Mouse (Mus musculus) left cerebral cortex, adult 11 months (tissue): Measurements from ENCODE around the gene Rpl29.
A peak's percentile ranks its signal among the peaks of the same experiment; 100 is the strongest.

Experiments
- DNase-seq: peaks from one replicate; pipeline ENCODE4 v3.0.0; 2022; ENCODE audit warnings: low spot score

Rpl29 gene

GRCm38 (mm10) chr9:106429221-106430014 lies at the start of gene Rpl29:
TSS of gene Rpl29 (plus strand) at chr9:106429454.
- peak; percentile 88 for DNase-seq

DNA sequence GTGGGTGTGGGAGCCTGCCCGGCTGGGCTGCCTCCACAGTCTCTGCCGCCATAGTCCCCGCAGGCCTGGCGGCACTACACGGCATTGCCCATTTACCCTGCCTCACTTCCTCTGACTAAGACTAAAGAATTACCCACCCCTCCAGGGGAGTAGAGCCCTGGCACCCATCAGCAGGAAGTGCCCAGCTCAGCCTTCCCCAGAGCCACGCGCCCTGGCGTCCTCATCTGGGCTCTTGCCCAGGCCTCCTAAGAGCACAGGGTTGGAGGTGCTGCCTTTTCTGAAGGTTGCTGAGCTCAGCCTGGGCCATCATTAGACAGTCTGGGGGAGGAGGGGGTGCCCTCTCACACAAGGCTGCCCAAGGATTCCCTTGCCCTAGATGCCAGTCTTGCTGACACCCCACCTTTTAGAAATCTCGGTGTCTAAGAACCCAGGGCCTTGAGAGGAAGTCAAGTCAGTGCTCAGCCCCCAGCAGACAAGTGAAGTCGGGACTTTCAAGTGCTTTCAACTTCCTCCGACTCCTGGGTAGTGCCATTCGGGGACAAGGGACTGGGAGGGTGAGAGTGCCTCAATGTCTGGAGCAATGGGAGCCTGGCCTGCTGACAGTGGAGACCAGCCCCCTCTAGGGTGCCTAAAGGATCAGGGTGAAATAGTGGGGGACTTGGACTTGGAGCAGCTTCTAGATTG lies 42.9 kb upstream of the Rpl29 start:
- DNase-seq = no peak

- DNase-seq = no peak
Observed at GRCm38 (mm10) chr9:106392828-106393527, 36.3 kb upstream of the Rpl29 start.

DNA sequence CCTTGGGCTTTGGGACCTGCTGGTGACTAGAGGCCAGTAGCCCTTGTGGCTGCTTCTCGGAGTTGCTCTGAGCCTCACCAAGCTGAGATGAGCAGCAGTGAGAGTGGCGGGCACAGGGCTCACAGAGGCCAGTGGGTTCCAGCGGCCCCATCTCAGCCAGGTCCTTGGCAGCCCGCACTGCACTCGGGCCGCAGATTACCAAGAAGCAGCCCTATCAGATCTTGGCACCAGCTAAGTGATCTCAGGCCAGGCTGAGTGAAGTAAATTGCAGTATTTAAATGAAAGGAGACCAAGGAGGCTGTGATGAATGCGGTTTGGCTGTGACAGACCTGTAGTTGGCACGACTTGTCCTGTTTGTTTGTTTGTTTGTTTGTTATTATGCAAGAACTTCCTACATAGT lies 35.7 kb upstream of the Rpl29 start:
- DNase-seq = no peak

GRCm38 (mm10) chr9:106394649-106395602 lies 34.3 kb upstream of the Rpl29 start:
- no peak for DNase-seq

DNA sequence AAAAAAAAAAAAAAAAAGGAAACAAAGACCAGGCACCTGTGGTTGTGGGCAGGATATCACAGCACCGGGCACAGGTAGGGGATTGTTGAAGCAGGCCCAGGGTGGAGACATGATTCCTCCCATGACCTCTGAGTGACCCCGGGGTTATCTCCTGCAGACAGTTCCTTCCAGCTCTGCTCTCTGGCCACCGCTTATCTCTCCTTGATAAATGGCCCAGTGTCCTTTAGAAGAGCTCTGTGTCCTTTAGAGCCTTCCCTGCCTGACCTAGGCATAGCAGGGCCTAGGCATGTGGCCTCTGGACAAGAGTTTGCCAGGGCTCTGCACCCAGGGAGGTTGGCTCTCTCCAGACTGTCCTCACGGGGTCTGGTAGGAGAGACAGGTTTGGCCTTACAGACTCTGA lies 31.5 kb upstream of the Rpl29 start:
- DNase-seq = no peak

DNA sequence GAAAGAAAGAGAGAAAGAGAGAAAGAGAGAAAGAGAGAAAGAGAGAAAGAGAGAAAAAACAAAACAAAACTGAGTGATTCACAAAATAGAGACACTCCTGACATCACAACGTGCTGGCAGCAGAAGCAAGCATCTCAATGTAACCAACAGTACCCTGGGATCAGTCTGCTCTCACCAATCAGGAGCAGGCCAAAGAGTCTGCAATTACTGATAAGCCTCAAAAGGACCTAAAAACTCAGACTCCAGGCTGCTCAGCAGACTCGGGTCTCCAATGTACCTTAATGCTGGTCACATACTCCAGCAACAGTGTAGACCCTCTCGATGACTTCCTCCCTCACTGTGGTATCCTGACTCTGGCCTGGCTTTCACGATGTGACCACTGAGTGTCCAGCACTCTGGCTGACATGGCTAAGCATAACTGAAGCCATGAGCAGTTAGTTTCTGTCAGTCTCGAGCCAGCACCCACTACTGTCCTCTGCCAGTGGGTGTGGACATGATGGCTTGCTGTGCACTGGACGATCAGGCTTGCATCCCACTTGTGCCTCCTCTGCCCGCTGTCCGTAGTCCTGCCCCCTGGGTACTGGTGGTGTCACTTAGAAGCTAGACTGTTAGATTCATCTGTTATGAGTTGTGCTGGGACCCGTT lies 30.5 kb upstream of the Rpl29 start:
- DNase-seq = no peak

GRCm38 (mm10) chr9:106399808-106400207 lies 29.4 kb upstream of the Rpl29 start:
- DNase-seq = no peak

DNA sequence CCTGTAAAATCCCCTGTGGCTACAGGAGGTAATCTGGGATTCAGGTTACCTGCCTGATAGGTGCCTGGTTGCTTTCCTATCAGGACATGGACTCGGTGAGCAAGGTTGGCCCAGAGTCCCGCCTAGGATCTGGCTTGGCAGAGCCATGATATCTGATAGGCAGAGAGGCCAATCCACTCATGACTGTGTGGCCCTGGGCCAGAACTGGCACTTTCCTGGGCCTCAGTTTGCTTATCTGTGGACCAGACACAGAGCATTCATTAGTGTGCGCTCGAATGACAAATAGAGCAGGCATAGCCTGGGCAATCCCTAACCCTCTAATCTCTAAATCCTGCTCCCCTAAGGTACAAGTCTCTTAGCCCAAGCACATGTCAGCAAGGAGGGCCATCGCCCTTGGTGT lies 27.1 kb upstream of the Rpl29 start:
- DNase-seq = no peak

DNA sequence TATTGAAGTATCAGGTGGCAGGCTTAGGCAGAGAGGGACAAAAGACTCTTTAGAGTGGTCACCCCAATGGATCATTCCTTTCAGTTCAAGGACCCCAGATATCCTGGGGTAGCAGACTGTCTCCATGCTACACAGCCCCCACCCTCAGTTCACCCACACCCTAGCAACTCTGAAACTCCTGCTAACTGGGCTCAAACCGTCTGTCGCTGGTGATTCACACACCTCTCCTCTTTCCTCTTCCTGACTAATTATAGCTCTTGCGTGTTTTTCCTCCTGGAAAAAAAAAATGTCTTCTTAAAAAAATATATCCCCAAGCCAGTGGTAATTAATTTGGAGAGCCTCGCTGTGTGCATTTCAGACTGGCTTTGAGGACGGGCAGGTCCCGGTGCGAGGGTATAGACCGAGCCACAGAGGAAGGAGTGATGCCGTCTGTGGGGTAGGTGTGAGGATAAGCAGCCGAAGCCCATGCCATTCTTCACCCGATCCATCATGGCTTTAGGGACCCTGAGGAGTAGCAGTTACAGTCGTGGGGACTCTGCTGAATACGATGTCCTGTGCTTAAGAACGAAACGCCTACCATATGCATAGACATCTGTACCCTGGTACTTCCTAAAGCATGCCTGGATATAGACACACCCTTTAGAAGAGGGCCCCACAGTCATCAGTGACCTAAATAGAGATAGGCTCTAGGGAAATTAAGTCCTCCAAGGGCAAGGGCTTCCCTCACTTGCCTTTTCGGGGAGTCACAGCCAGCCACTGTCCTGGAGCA lies 26.5 kb upstream of the Rpl29 start:
- no peak for DNase-seq

GRCm38 (mm10) chr9:106405275-106405674 lies 24.0 kb upstream of the Rpl29 start:
- no peak for DNase-seq

DNA sequence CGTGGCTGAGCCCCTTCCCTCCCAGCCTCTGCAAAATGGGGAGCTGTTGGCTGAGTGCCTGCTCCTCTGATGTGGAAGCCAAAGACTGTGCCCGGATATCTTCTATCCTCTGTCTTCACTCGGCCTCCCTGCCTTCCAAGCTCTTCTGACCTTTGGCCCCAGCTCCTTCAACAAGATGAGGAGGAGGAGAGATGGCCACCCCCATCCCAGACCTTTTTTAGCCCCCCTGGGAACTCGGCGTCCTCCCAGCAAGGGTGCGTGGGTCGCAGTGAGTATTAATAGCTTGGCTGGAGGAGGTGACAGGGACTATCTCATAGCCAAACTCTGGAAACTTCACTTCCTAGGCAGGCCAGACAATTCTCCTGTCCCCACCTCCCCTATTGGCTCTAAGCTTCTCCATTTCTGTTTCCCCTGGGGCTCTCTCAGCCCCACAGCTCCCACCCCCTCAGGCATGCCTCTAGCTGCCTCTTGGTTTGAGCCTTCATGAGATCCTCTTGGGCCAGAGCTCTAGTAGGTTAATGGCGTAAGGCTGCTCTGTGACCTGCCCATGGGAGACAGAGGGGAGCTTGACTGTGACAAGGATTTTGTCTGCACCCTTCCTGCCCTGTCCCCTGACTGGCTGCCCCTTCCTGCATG lies 22.7 kb upstream of the Rpl29 start:
- no peak for DNase-seq

DNA sequence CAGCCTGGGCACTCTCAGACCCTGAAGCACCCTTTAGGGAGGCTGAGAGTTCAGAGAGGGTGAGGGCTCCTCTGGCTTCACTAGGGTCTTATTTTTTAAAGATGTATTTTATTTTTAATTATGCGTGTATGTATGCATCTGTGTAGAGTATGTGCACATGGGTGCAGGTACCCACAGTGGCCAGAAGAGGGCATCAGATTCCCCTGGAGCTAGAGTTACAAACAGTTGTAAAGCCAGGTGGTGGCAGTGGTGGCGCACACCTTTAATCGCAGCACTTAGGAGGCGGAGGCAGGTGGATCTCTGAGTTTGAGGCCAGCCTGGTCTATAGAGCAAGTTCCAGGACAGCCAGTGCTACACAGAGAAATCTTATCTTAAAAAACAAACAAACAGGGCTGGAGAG lies 20.2 kb upstream of the Rpl29 start:
- DNase-seq = no peak

- no peak for DNase-seq
Observed at GRCm38 (mm10) chr9:106410086-106410650, 19.1 kb upstream of the Rpl29 start.

- no peak for DNase-seq
Observed at GRCm38 (mm10) chr9:106411091-106411594, 18.1 kb upstream of the Rpl29 start.

DNA sequence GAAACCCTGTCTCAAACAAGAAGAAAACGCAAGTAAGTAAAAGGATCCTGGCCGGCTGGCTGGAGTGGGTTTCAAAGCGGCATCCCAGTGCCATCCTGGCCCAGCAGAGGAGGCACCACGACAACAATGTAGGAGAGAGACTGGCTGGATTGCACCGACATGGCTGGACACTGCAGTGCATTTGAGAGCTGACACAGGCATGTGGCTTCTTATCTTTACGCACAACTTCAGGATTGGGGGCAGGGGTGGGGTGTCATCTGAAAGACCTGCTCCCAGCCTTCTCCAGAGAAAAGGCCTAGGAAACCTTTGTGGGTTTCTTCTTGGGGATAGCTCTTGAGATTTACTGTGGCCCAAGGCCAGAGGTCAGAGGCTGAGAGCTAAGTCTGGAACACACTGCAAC lies 17.5 kb upstream of the Rpl29 start:
- DNase-seq = no peak

DNA sequence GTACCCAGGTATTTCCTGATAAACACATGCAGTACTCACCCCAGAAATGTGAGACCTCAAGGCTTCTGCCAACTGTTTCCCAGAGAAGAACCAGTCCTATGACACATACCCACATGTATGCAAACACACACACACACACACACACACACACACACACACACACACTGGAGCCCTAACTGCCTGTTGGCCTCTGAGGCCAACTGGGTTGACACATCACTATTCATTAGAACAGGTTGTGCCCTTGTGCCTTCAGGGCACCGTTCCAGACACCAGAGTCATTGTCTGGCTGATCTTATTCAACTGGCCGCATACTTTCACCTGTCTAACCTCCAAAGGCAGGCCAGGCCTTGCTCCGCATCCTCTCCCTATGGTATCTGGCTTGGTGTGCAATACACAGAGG lies 17.0 kb upstream of the Rpl29 start:
- no peak for DNase-seq

DNA sequence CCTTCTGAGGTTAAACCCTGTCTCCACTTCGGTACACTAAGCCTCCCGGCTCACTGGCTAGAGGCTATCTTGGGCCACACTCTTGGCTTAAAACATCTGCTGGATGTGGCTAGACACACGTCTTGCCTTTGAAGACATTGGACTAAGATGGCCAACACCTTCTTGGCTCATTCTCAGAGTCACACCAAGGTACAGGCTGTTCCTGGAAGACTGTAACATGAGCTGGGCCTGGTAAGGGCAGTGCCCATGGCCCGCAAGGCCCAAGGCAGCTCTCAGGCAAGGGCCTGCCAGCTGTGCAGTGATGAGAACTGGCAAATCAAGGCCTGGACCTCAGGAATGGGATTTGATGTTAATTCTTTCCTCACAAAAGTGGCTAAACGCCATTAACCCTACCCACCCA lies 15.6 kb upstream of the Rpl29 start:
- DNase-seq = no peak

GRCm38 (mm10) chr9:106416826-106417225 lies 12.4 kb upstream of the Rpl29 start:
- DNase-seq = no peak
